Mouse (Mus musculus) hindbrain, embryonic 10.5 days (tissue): Measurements from ENCODE around the gene Atxn1. TPM values are rescaled to one million over a fixed set of nuclear protein-coding genes. Genes with fewer than 3 reads are reported as not detected.

Experiments
- DNase-seq: peaks from one replicate; pipeline ENCODE4 v3.0.0-alpha.2; 2017; ENCODE audit warnings: low spot score
- H3K27ac ChIP-seq: fragments of 300-500 bp; sonication (generic); 2 replicates; pipeline ENCODE4 v1.5.1; 2016; ENCODE audit warnings: mild to moderate bottlenecking, moderate library complexity
- H3K27me3 ChIP-seq: fragments of 300-500 bp; sonication (generic); 2 replicates; pipeline ENCODE4 v1.6.1; 2016; ENCODE audit warnings: mild to moderate bottlenecking; ENCODE audit not compliant: poor library complexity, insufficient read depth, severe bottlenecking
- H3K36me3 ChIP-seq: fragments of 300-500 bp; sonication (generic); 2 replicates; pipeline ENCODE4 v1.6.1; 2016; ENCODE audit warnings: mild to moderate bottlenecking, moderate library complexity
- H3K4me1 ChIP-seq: fragments of 300-500 bp; sonication (generic); replicated peaks from 2 replicates; pipeline ENCODE4 v1.6.1; 2016; ENCODE audit warnings: mild to moderate bottlenecking
- H3K4me3 ChIP-seq: fragments of 300-500 bp; sonication (generic); 2 replicates; pipeline ENCODE4 v1.5.1; 2016; ENCODE audit warnings: mild to moderate bottlenecking, moderate library complexity
- H3K9me3 ChIP-seq: fragments of 300-500 bp; sonication (generic); 2 replicates; pipeline ENCODE4 v1.6.1; 2016; ENCODE audit warnings: mild to moderate bottlenecking, moderate library complexity
- WGBS: fragments of 180-500 bp; shearing (Covaris S2); methylation state at CpG from one replicate; pipeline ENCODE4 v1.1.7; 2016; 5-methylcytosine and 5-hydroxymethylcytosine counted together
- polyA plus RNA-seq: library from polyadenylated mRNA; unstranded; fragments of >200 nt; fragmentation: Nextera tagmentation; extraction: Ambion mirVana; gene quantifications from 2 replicates; pipeline ENCODE4 v1.2.1, GENCODE M21; 2016

Gene Atxn1
- polyA plus RNA-seq, 1 experiment from 2014 or later = 2.4 TPM

GRCm38 (mm10) chr13:45524791-45525435, 439.9 kb downstream of the Atxn1 start:
- 91% methylated on average over 6 of the region's 6 CpGs for WGBS
- Histone ChIP-seq H3K9me3 (no peaks in the 10 kb centered on the region), H3K27ac (no peak overlapping the region), H3K4me3 (no peak overlapping the region), H3K27me3 (no peaks in the 10 kb centered on the region), H3K36me3 (0 out of 2 replicates have a peak, but pooled peaks cover 6% of the 10 kb centered on the region), H3K4me1 (peaks cover 33% of the 10 kb centered on the region)
- DNase-seq = no peak

GRCm38 (mm10) chr13:45524305-45524704, 440.5 kb downstream of the Atxn1 start:
- H3K4me1 ChIP-seq = peaks cover 27% of the 10 kb centered on the region
- H3K9me3 ChIP-seq = no peaks in the 10 kb centered on the region
- 0 out of 2 replicates have a peak, but pooled peaks cover 6% of the 10 kb centered on the region for H3K36me3 ChIP-seq
- no peak for DNase-seq
- no peaks in the 10 kb centered on the region for H3K27me3 ChIP-seq
- H3K4me3 ChIP-seq = no peak overlapping the region
- 65% methylated on average over 3 of the region's 3 CpGs for WGBS
- no peak overlapping the region for H3K27ac ChIP-seq

GRCm38 (mm10) chr13:45516501-45517393, 448.1 kb downstream of the Atxn1 start:
- H3K27ac ChIP-seq = peak overlapping the region; percentile 82
- H3K9me3 ChIP-seq = no peaks in the 10 kb centered on the region
- WGBS = 5% methylated on average over 24 of the region's 24 CpGs
- peak; percentile 79 for DNase-seq
- peaks cover 37% of the 10 kb centered on the region for H3K4me1 ChIP-seq
- peaks cover 26% of the 10 kb centered on the region for H3K27me3 ChIP-seq
- 0 out of 2 replicates have a peak, but pooled peaks cover 6% of the 10 kb centered on the region for H3K36me3 ChIP-seq
- peak overlapping the region; percentile 50 for H3K4me3 ChIP-seq

GRCm38 (mm10) chr13:45514832-45515422, 449.9 kb downstream of the Atxn1 start:
- Histone ChIP-seq H3K27ac (no peak overlapping the region), H3K27me3 (peaks cover 31% of the 10 kb centered on the region), H3K4me1 (peaks cover 43% of the 10 kb centered on the region), H3K4me3 (no peak overlapping the region), H3K36me3 (0 out of 2 replicates have a peak, but pooled peaks cover under 1% of the 10 kb centered on the region), H3K9me3 (no peaks in the 10 kb centered on the region)
- 59% methylated on average over 8 of the region's 8 CpGs for WGBS
- no peak for DNase-seq

GRCm38 (mm10) chr13:45514115-45514514, 450.7 kb downstream of the Atxn1 start:
- Histone ChIP-seq H3K4me3 (no peak overlapping the region), H3K9me3 (no peaks in the 10 kb centered on the region), H3K27me3 (peaks cover 39% of the 10 kb centered on the region), H3K4me1 (peaks cover 45% of the 10 kb centered on the region), H3K36me3 (no peaks in the 10 kb centered on the region), H3K27ac (peak overlapping the region; percentile 53)
- WGBS = 90% methylated on average over 5 of the region's 5 CpGs
- DNase-seq = no peak

GRCm38 (mm10) chr13:45513009-45513984, 451.5 kb downstream of the Atxn1 start:
- Histone ChIP-seq H3K4me1 (peaks cover 51% of the 10 kb centered on the region), H3K27me3 (peaks cover 47% of the 10 kb centered on the region)

GRCm38 (mm10) chr13:45512531-45512930, 452.3 kb downstream of the Atxn1 start:
- peak overlapping the region; percentile 31 for H3K27ac ChIP-seq
- 81% methylated on average over 8 of the region's 8 CpGs for WGBS
- H3K36me3 ChIP-seq = no peaks in the 10 kb centered on the region
- no peak overlapping the region for H3K4me3 ChIP-seq
- no peaks in the 10 kb centered on the region for H3K9me3 ChIP-seq
- peaks cover 55% of the 10 kb centered on the region for H3K27me3 ChIP-seq
- DNase-seq = no peak
- peaks cover 57% of the 10 kb centered on the region for H3K4me1 ChIP-seq

More at GRCm38 (mm10) chr13:45513009-45513984, 451.5 kb downstream of the Atxn1 start:
- Histone ChIP-seq H3K4me3 (no peak overlapping the region), H3K36me3 (no peaks in the 10 kb centered on the region), H3K27ac (peak overlapping the region; percentile 53), H3K9me3 (no peaks in the 10 kb centered on the region)
- no peak for DNase-seq
- WGBS = 81% methylated on average over 12 of the region's 12 CpGs

- Histone ChIP-seq H3K9me3 (no peaks in the 10 kb centered on the region), H3K27ac (peak overlapping the region; percentile 59; the same call in 1 of the 2 replicates), H3K4me1 (peaks cover 57% of the 10 kb centered on the region), H3K4me3 (no peak overlapping the region), H3K27me3 (peaks cover 58% of the 10 kb centered on the region), H3K36me3 (no peaks in the 10 kb centered on the region)
- WGBS = 91% methylated on average over 6 of the region's 6 CpGs
- no peak for DNase-seq
Measured at GRCm38 (mm10) chr13:45511706-45512435, 452.9 kb downstream of the Atxn1 start.

GRCm38 (mm10) chr13:45509366-45509765, 455.4 kb downstream of the Atxn1 start:
- Histone ChIP-seq H3K4me1 (peaks cover 42% of the 10 kb centered on the region), H3K4me3 (no peak overlapping the region), H3K9me3 (no peaks in the 10 kb centered on the region), H3K27me3 (peaks cover 50% of the 10 kb centered on the region), H3K27ac (no peak overlapping the region), H3K36me3 (no peaks in the 10 kb centered on the region)
- 74% methylated on average over 6 of the region's 6 CpGs for WGBS
- no peak for DNase-seq

GRCm38 (mm10) chr13:45508495-45508894, 456.3 kb downstream of the Atxn1 start:
- under 1% methylated on average over 8 of the region's 8 CpGs for WGBS
- peak; percentile 43 for DNase-seq
- Histone ChIP-seq H3K36me3 (no peaks in the 10 kb centered on the region), H3K9me3 (no peaks in the 10 kb centered on the region), H3K27me3 (peaks cover 41% of the 10 kb centered on the region), H3K27ac (peak overlapping the region; percentile 84), H3K4me3 (peak overlapping the region; percentile 67), H3K4me1 (peaks cover 38% of the 10 kb centered on the region)
